Mouse (Mus musculus): Measurements from ENCODE around the gene Rgs6.

GRCm38 (mm10) chr12:82588017-82588416 lies at the start of gene Rgs6:
- TF ChIP-seq POLR2A (IDR thresholded peaks at IDR 0.05; ENCODE audit: insufficient read depth, low read depth, low read length): no peak
- no peak for TF ChIP-seq EP300 (IDR thresholded peaks at IDR 0.05; ENCODE audit: insufficient read depth, low read depth, low read length)

Data from heart, adult 2 months (tissue).